Mouse (Mus musculus) neural tube, embryonic 13.5 days (tissue): Measurements from ENCODE around the gene Socs7. TPM values are rescaled to one million over a fixed set of nuclear protein-coding genes. Genes with fewer than 3 reads are reported as not detected.
"Not testable (repeated sequence)": the region's sequence is repeated elsewhere in the genome, so short reads cannot be mapped to it uniquely, and the experiment has no call there.

ENCODE experiments used
- ATAC-seq: fragments of 200-750 bp; cut with Nextera tagmentation; 2 replicates; pipeline ENCODE4 v1.8.0; 2017; ENCODE audit warnings: low read depth, mild to moderate bottlenecking, moderate TSS enrichment, moderate library complexity
- H3K27ac ChIP-seq: fragments of 300-500 bp; sonication (generic); replicated peaks from 2 replicates; pipeline ENCODE4 v1.5.1; 2015; ENCODE audit warnings: moderate library complexity, mild to moderate bottlenecking, inconsistent platforms
- H3K27me3 ChIP-seq: fragments of 300-500 bp; sonication (generic); 2 replicates; pipeline ENCODE4 v1.6.1; 2015; ENCODE audit warnings: mild to moderate bottlenecking, inconsistent platforms
- H3K36me3 ChIP-seq: fragments of 300-500 bp; sonication (generic); 2 replicates; pipeline ENCODE4 v1.6.1; 2015; ENCODE audit warnings: mild to moderate bottlenecking, inconsistent platforms
- H3K4me1 ChIP-seq: fragments of 300-500 bp; sonication (generic); replicated peaks from 2 replicates; pipeline ENCODE4 v1.6.1; 2015; ENCODE audit warnings: inconsistent platforms
- H3K4me2 ChIP-seq: fragments of 300-500 bp; sonication (generic); 2 replicates; pipeline ENCODE4 v1.6.1; 2015; ENCODE audit warnings: inconsistent platforms, mild to moderate bottlenecking, moderate library complexity
- H3K4me3 ChIP-seq: fragments of 300-500 bp; sonication (generic); 2 replicates; pipeline ENCODE4 v1.5.1; 2015; ENCODE audit warnings: mild to moderate bottlenecking, inconsistent platforms
- H3K9ac ChIP-seq: fragments of 300-500 bp; sonication (generic); 2 replicates; pipeline ENCODE4 v1.6.1; 2015; ENCODE audit warnings: moderate library complexity, mild to moderate bottlenecking, inconsistent platforms
- H3K9me3 ChIP-seq: fragments of 300-500 bp; sonication (generic); 2 replicates; pipeline ENCODE4 v1.6.1; 2016; ENCODE audit warnings: inconsistent platforms
- WGBS: fragments of 180-500 bp; shearing (Covaris S2); methylation state at CpG from one replicate; pipeline ENCODE4 v1.1.7; 2015; 5-methylcytosine and 5-hydroxymethylcytosine counted together
- polyA plus RNA-seq: library from polyadenylated mRNA; unstranded; fragments of >200 nt; fragmentation: Nextera tagmentation; extraction: Ambion mirVana; gene quantifications from 2 replicates; pipeline ENCODE4 v1.2.1, GENCODE M21; 2015

Socs7 gene
- polyA plus RNA-seq, 1 experiment from 2014 or later, result 7.8 TPM

DNA sequence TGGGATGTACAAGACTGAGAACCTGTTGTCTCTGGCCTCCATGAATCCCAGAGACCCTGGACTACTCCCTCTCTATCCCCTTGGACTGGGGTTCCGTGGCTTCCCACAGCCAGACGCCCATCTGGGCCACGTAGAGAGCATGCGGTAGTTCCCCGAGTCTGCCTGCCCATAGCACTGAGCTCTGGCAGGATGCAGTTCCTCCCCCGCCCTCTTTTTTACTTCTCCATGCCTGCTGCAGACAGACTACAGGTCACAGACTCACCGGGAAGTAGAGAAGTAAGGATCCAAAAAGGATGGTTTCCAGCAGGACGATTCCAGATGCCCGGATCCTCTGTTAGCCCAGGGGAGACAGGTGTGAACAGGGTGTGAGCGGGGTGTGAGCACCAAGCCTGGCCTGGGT lies 16.9 kb upstream of the Socs7 start:
- Histone ChIP-seq H3K27me3 (no peaks in the 10 kb centered on the region), H3K27ac (no peak overlapping the region), H3K9me3 (no peaks in the 10 kb centered on the region), H3K4me2 (no peak overlapping the region), H3K36me3 (no peaks in the 10 kb centered on the region), H3K9ac (no peak overlapping the region), H3K4me1 (peaks cover 12% of the 10 kb centered on the region), H3K4me3 (no peak overlapping the region)
- no peak for ATAC-seq
- WGBS, result 82% methylated on average over 10 of the region's 10 CpGs

DNA sequence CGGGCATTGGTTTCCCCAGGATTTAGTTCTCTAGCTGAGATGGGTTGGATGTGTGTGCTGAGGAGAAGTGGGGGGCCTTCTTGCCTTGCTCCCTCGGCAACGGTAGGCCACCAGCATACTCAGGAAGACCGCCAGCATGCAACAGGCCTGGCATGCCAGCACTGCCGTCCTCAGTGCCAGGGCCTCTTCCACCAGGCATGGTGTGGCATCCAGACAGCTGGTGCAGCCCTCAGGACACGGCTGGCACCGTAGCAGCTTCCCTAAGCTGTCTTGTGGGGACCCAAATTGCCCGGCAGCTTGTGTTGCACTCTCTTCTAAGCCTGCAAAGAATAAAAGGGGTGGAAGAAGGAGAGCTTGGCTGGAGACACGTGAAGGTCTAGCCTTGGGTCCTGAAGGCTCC lies 16.0 kb upstream of the Socs7 start:
- Histone ChIP-seq H3K27ac (no peak overlapping the region), H3K9me3 (no peaks in the 10 kb centered on the region), H3K4me1 (peaks cover 21% of the 10 kb centered on the region), H3K27me3 (no peaks in the 10 kb centered on the region), H3K9ac (no peak overlapping the region), H3K36me3 (no peaks in the 10 kb centered on the region), H3K4me2 (no peak overlapping the region), H3K4me3 (no peak overlapping the region)
- WGBS, result 80% methylated on average over 9 of the region's 9 CpGs
- ATAC-seq, result no peak

DNA sequence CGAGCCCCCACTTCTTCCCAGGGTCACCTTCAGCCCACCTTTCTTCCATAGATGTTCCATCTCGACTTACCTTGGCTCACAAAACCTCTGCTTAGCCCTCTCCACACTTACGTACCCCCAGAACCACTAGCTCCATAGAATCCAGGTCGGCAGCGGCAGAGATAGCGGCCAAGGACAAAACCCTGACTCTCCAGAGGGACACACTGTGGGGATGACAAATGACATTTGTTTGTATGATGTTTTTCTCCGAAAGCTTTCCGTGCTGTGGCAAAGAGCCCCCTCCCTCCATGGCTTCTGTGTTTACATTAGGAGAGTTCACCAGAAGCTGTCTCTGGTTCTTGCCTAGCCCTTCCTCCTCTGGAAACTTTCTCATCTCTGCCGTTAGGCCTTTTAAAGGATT lies 15.1 kb upstream of the Socs7 start:
- Histone ChIP-seq H3K4me2 (no peak overlapping the region), H3K27ac (no peak overlapping the region), H3K9ac (no peak overlapping the region), H3K36me3 (no peaks in the 10 kb centered on the region), H3K4me3 (no peak overlapping the region), H3K9me3 (no peaks in the 10 kb centered on the region), H3K27me3 (no peaks in the 10 kb centered on the region), H3K4me1 (peaks cover 30% of the 10 kb centered on the region)
- no peak for ATAC-seq
- 85% methylated on average over 9 of the region's 9 CpGs for WGBS

DNA sequence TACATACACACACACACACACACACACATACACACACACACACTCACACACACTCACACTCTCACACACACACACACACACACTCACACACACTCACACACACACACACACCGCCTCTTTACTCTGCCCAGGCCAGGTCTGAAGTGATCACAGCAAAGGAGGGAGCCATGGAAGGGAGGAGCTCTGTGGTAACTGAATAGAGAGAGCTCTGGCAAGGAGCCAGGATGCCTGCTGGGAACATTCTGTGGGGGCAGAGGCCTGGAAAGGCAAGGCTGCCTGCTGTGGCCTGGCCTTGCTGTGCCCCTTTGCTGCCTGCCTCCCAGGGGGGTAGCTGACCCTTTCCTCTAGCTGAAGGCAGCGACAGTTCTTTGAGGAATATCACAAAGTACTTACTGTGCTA lies 12.3 kb upstream of the Socs7 start:
- Histone ChIP-seq H3K36me3 (no peaks in the 10 kb centered on the region), H3K27me3 (no peaks in the 10 kb centered on the region), H3K9ac (0 out of 2 replicates have a peak overlapping the region, but pooled peaks have one; percentile 31), H3K4me3 (no peak overlapping the region), H3K4me2 (no peak overlapping the region; the same call in 1 of the 2 replicates), H3K27ac (peak overlapping the region; percentile 81), H3K4me1 (peaks cover 38% of the 10 kb centered on the region), H3K9me3 (no peaks in the 10 kb centered on the region)
- ATAC-seq, result peak; percentile 69; the same call in 1 of the 2 replicates
- 0% methylated on average over 2 of the region's 2 CpGs for WGBS

DNA sequence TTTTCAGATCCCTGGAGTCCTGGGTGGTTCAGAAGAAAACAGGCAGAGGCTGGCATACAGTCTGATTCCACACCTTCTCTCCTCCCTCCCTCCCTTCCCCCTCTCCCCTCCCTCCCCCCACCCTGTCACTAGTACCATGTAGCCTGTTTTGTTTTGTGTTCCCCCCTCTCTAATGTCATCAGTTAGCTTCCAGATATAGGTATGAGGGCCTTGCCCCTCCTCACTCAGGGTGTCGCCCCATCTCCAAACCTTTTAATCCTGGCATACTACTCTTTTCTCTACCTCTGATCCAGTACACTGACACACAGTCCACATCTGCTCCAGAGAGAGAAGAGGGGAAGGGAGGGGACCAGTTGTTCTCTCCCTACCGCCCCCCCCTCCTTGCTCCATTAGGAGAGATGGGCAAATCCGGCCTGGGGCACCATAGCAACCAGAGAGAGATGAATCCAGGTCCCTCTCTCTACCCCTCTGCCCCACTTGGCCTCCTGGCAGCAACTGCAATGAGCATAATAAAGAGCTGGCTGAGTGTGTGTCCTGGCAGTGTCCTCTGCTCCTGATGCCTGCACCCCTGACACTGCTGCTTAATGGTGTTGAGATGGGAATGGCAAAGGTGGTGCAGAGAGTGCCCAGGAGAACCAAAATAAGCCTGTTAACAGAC lies 10.2 kb upstream of the Socs7 start, which contains the start of gene Gpr179:
Gpr179 (minus strand) TSS at position 51 of the 658 bp plus-strand sequence.
- H3K36me3 ChIP-seq, result no peaks in the 10 kb centered on the region
- H3K9me3 ChIP-seq, result no peaks in the 10 kb centered on the region
- peak within 1 kb of the TSS; percentile 81 for H3K27ac ChIP-seq
- H3K4me3 ChIP-seq, result no peak within 1 kb of the TSS
- H3K4me1 ChIP-seq, result peaks cover 38% of the 10 kb centered on the region
- 55% methylated on average over 3 of the region's 3 CpGs for WGBS
- 0 out of 2 replicates have a peak within 1 kb of the TSS, but pooled peaks have one; percentile 23 for H3K9ac ChIP-seq
- no peaks in the 10 kb centered on the region for H3K27me3 ChIP-seq
- 0 out of 2 replicates have a peak, but pooled peaks have one; percentile 38 for ATAC-seq
- no peak within 1 kb of the TSS for H3K4me2 ChIP-seq

DNA sequence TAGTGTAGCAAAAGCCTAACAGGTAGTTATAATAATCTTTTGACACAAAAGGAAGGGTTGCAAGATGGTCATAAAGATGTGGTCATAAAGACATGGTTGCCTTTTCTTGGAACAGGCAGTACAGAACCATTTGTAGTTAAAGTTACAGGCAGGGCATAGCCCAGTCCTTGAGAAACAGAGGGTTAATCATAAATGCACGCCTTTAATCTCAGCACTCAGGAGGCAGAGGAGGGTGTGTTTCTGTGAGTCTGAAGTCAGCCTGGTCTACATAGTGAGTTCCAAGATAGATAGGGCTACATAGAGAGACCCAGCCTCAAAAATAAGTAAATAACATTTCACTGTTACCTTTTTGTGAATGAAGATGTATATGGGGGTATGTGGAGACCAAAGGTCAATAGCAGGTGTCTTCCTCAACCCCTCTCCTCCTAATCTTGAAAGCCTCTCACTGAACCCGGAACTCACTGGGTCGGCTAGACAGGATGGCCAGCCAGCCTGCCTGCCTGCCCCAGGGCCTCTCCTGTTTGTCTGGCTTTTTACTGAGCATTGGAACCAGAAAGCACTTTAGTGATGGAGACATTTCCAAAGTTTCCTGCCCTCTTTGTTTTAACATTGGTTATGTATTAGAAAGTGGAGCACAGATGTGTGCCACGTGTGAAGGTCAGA lies 9.3 kb upstream of the Socs7 start:
- no peak overlapping the region for H3K4me3 ChIP-seq
- peaks cover 38% of the 10 kb centered on the region for H3K4me1 ChIP-seq
- ATAC-seq, result no peak
- 78% methylated on average over 4 of the region's 4 CpGs for WGBS
- H3K27ac ChIP-seq, result no peak overlapping the region
- H3K9me3 ChIP-seq, result no peaks in the 10 kb centered on the region
- no peak overlapping the region for H3K9ac ChIP-seq
- no peaks in the 10 kb centered on the region for H3K27me3 ChIP-seq
- no peak overlapping the region for H3K4me2 ChIP-seq
- H3K36me3 ChIP-seq, result no peaks in the 10 kb centered on the region

DNA sequence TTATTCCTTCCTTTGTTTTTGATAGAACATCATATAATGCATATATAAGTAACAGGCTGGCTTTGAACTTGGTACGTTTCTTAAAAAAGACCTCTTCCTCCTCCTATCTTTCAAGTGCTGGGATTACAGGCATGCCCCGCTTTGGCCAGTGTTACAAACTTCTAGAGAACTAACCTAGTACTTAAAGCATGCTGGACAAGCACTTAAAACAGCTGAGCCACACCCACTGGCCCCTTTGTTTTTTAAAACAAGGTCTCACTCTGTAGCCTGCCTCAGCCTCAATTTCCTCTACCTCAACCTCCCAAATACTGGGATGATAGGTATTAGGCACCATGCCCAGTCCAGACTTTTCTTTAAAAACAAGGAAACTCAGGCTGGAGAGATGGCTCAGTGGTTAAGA lies 7.7 kb upstream of the Socs7 start:
- no peak overlapping the region for H3K4me3 ChIP-seq
- H3K27me3 ChIP-seq, result no peaks in the 10 kb centered on the region
- H3K9ac ChIP-seq, result no peak overlapping the region
- no peak overlapping the region for H3K4me2 ChIP-seq
- H3K27ac ChIP-seq, result no peak overlapping the region
- no peaks in the 10 kb centered on the region for H3K9me3 ChIP-seq
- no peaks in the 10 kb centered on the region for H3K36me3 ChIP-seq
- H3K4me1 ChIP-seq, result peaks cover 34% of the 10 kb centered on the region
- WGBS, result 85% methylated on average over 2 of the region's 2 CpGs
- ATAC-seq, result no peak

DNA sequence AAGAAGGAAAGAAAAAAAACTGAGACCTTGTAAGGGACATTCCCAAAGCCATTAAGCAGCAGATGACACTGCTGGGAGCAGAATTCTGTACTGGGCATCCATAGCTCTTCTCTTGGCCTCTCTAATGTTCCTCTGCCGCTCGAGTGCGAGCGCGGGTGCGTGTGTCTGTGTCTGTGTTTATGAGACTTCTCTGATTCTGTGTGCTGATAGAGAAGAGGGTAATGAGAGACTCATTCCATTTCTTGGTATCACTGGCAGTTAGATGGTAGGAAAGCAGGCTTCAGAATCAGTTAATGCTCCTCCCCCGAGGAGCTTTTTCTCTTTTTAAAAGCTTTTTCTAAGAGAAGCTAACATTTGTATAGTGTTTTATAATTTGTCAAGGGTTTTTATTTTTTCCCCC lies 7.1 kb upstream of the Socs7 start:
- Histone ChIP-seq H3K36me3 (no peaks in the 10 kb centered on the region), H3K4me2 (no peak overlapping the region), H3K4me1 (peaks cover 28% of the 10 kb centered on the region), H3K4me3 (no peak overlapping the region), H3K27me3 (no peaks in the 10 kb centered on the region), H3K9ac (no peak overlapping the region), H3K27ac (no peak overlapping the region), H3K9me3 (no peaks in the 10 kb centered on the region)
- WGBS, result 90% methylated on average over 7 of the region's 7 CpGs
- ATAC-seq, result no peak

DNA sequence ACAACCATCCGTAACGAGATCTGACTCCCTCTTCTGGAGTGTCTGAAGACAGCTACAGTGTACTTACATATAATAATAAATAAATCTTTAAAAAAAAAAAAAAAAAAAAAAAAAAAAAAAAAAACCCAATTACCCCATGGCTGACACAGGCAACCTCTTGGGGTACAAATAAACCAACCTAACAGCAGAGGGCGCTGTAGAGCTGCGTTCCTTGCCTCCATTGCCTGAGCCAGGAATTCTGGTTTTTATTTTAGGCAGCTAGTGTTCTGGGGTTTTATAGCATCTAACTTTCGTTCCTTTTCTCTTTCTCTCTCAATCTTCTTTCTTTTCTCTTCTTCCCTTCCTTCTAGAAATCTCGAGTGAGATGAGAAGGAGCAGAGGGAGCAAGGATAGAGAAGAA lies 4.7 kb upstream of the Socs7 start:
- ATAC-seq, H3K36me3 ChIP-seq, H3K27ac ChIP-seq, H3K9me3 ChIP-seq, H3K4me1 ChIP-seq, H3K27me3 ChIP-seq, H3K9ac ChIP-seq, H3K4me2 ChIP-seq, H3K4me3 ChIP-seq: not testable (repeated sequence)
- 12% methylated on average over 4 of the region's 6 CpGs for WGBS

DNA sequence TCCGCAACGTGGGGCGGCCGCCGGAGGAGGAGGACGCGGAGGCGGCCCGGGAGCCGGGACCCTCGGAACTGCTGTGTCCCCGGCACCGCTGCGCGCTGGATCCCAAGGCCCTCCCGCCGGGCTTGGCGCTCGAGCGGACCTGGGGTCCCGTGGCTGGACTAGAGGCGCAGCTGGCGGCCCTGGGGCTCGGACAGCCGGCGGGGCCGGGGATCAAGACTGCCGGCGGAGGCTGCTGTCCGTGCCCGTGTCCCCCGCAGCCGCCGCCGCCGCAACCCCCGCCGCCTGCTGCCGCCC lies 245 bp downstream of the Socs7 start:
- under 1% methylated on average over 37 of the region's 39 CpGs for WGBS
- H3K36me3 ChIP-seq, result no peaks in the 10 kb centered on the region; the same call in 1 of the 2 replicates
- H3K9ac ChIP-seq, result peak overlapping the region; percentile 99
- ATAC-seq, result peak; percentile 70
- peak overlapping the region; percentile 99 for H3K4me3 ChIP-seq
- H3K4me1 ChIP-seq, result peaks cover 47% of the 10 kb centered on the region
- H3K27ac ChIP-seq, result peak overlapping the region; percentile 92
- H3K27me3 ChIP-seq, result no peaks in the 10 kb centered on the region
- H3K4me2 ChIP-seq, result peak overlapping the region; percentile 92
- H3K9me3 ChIP-seq, result no peaks in the 10 kb centered on the region

DNA sequence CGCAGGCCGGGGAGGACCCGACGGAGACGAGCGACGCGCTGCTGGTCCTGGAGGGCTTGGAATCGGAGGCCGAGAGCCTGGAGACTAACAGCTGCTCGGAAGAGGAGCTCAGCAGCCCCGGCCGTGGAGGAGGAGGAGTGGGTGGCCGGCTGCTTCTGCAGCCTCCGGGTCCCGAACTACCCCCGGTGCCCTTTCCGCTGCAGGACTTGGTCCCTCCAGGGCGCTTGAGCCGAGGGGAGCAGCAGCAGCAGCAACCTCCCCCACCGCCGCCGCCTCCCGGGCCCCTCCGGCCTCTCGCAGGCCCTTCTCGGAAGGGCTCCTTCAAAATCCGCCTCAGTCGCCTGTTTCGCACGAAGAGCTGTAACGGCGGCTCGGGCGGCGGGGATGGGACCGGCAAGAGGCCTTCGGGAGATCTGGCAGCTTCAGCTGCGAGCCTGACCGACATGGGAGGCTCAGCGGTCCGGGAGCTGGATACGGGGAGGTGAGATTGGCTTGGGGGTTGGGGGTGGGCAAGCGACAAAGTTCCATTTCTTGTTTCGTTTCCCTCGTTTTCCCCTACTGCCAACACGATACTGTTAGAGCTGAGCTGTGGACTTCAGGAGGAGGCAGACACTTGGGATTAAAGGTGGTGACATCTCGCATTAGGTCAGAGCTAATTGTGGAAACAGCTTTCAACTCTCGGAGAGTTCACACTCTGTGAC lies 742 bp downstream of the Socs7 start:
- under 1% methylated on average over 45 of the region's 49 CpGs for WGBS
- no peaks in the 10 kb centered on the region for H3K27me3 ChIP-seq
- H3K9ac ChIP-seq, result peak overlapping the region; percentile 99
- no peaks in the 10 kb centered on the region for H3K9me3 ChIP-seq
- peak overlapping the region; percentile 92 for H3K27ac ChIP-seq
- peak overlapping the region; percentile 92 for H3K4me2 ChIP-seq
- peaks cover 51% of the 10 kb centered on the region for H3K4me1 ChIP-seq
- H3K4me3 ChIP-seq, result peak overlapping the region; percentile 99
- no peaks in the 10 kb centered on the region; the same call in 1 of the 2 replicates for H3K36me3 ChIP-seq
- ATAC-seq, result peak; percentile 19

DNA sequence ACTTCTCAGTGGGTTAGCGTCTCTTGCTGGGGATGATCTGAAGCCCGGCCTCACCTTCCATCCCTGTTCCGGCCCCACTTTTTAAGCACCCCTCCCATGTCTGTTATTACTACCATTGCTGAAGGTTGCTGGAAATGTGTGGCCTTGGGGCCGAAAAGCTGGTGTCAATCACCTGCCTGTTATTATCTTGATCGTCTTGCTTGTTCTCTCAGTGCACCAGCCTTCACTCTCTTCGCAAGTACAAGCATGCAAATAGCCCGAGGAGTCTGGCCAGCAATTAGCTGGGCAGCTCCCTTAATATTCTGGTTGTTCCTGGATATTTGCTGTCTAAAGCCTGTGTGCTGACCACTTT lies 1.3 kb downstream of the Socs7 start:
- WGBS, result 2% methylated on average over 7 of the region's 7 CpGs
- Histone ChIP-seq H3K27ac (peak overlapping the region; percentile 92; the same call in 1 of the 2 replicates), H3K27me3 (no peaks in the 10 kb centered on the region), H3K4me1 (peaks cover 51% of the 10 kb centered on the region), H3K36me3 (no peaks in the 10 kb centered on the region; the same call in 1 of the 2 replicates), H3K4me3 (peak overlapping the region; percentile 99), H3K9me3 (no peaks in the 10 kb centered on the region), H3K9ac (peak overlapping the region; percentile 99), H3K4me2 (peak overlapping the region; percentile 92)
- ATAC-seq, result no peak
